Mouse (Mus musculus): ENCODE measurements around the gene Dbh.

The Dbh gene

DNA sequence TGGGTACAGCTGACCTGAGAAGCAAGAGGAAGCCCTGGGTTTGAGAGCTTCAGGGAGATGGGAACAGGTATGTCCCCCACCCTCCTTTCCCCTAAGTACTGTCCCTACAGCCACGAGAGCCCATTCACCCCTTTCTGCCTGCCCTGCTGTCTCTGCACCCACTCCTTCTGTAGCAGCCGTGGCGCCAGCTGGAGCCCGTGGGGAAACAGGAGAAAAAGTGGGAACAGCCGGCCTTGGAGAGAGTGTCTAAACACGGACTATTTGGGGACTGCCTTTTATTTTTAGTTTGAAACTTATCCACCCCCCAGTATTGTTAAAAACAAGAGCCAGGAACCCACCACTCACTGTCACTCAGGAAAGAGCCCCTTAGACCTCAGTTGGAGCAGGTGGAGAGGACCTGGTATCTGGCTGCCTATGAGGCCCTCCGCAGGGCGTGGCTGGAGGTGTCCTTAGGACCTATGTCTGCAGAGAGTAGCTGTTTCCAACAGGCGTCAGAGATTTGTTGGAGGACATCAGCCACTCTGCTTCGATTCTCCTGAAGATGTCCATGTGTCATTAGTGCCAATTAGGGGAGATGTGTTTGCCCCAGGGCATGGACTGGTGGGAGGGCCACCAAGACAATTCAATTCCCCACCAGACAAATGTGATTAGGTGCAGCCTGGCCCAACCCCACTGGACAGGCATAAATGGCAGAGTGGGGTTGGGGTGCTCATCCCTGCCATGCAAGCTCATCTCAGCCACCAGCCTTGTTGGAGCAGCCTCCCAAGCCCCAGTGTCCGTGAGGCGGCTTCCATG is at the start of gene Dbh:
Gene Dbh (plus strand): TSS at position 438 of the 795 bp plus-strand sequence.
- no peak for DNase-seq (ENCODE audit: low read depth, low spot score)

DNA sequence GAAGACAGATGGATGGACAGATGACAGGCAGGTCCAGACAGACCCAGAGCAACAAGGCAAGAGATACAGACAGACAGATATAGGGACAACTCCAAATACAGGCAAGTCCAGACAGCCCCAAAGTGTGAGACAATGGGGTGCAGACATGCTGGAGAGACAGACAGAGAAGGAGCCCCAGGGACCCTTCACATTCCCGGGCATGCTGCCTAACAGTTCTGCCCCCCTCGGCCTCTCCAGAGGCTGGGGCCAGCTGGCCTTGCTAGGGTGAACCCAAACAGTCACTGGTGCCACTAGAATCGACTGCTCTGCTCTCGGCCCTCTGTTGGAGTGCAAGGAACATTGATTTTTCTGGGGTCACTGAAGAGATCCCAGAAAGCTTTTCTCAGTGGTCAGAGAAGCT is 46.6 kb upstream of the Dbh start:
- no peak for DNase-seq (ENCODE audit: low read depth, low spot score)

DNA sequence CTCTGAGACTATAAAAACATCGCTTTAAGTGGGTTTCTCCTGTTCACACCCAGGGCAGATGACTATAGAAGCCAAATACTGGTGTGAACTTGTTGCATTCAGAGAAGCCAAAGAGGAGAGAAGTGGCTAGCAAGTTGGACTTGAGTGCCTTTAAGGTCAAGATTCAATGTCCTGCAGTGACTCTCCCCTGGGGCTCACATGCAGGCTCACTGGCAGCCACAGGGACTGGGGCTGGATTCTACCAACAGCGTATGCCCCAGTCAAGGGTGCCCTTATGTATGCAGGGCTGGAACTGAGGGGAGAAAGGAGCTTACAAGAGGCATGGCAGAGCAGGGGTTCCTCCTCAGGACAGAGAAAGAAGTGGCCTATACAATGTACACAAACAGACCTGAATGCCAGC is 45.3 kb upstream of the Dbh start:
- DNase-seq (ENCODE audit: low read depth, low spot score), result no peak

DNA sequence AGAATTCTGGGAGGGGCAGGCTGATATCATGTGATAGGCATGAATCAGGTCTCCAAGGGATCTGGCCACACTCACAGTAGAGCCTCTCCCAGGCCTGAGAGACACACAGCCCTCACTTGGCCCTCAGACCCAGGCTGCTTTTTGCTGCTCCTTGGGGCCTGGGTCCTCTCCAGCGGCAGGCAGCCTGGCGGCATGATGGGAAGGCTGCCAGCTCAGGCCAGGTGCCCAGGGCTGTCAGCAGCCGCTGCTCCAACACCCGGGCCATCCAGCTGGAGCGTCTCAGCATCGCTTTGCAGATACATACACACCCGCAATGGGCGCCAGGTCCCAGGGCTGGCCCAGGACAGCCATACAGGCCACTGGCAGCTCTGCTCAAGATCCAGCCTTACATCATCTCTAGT is 44.8 kb upstream of the Dbh start:
- no peak for DNase-seq (ENCODE audit: low read depth, low spot score)

DNA sequence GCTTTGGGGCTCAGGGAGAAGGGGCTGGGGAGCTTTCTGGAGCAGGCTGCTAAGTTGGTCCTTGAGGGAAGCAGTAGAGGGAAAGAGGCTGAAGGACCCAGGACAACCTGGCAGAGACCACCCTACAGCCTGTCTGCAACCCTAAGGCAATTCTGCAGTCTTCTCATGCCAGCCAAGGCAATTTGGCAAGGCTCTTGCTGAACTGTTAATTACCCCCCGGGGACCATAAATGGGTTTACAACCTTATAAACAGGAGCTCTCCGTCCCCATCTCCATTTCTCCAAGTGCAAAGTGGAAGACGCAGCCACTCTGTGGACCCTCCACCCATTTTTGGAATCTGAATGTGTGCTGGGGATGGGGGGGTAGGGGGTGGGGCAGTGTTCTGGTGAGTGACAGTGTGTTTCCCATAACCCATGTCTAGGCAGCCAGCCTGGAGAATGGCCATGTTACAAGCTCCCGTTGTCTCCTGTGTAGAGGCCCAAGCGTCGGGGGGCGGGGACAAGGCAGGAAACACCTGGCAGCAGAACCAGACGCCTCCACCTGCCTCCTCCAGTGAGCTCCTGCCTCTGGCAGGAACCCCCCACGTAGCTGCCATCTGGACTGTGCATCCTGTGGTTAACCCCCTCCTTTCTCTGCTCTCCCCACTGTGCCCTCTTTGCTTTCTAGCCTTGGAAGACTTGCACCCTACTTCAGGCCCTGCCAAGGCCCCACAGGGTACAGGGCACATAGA is 43.2 kb upstream of the Dbh start:
- no peak for DNase-seq (ENCODE audit: low read depth, low spot score)

DNA sequence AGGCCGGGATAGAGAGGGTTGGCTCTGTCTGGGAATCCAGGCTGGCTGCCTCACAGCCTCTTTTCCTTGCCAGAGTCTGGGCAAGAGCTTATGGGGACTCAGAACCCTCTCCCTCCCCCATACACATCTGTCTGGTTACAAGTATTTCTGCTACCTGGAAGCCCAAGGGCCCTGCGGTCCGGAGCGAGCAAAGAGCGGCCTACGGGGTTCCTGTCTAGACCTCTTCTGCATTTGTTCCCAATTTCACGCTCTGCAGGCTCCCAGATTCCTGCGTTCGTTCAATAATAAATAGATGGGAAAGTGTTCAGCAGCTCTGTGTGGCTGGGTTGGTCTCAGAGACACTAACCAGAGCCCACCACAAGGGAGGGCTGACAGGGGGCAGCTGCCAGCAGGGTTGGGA is 42.5 kb upstream of the Dbh start:
- DNase-seq (ENCODE audit: low read depth, low spot score), result no peak

DNA sequence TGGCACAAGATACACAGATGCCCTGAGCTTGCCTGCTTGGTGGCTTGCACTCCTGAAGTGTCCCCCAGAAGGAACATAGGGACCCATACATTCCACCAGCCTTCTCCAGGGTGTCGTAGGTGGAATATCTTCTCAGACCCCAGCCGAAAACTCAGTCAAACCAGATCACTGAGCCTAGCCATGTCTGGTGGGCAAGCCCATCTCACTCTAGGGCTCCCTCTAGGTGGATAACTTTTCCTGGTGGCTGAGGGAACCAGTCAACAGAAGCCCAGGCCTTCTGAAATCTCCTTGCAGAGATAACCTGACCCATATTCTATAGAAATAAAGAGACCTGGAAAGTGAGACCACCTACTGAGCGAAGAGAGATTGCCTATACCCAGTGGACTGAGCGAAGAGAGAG is 41.9 kb upstream of the Dbh start:
- no peak for DNase-seq (ENCODE audit: low read depth, low spot score)

DNA sequence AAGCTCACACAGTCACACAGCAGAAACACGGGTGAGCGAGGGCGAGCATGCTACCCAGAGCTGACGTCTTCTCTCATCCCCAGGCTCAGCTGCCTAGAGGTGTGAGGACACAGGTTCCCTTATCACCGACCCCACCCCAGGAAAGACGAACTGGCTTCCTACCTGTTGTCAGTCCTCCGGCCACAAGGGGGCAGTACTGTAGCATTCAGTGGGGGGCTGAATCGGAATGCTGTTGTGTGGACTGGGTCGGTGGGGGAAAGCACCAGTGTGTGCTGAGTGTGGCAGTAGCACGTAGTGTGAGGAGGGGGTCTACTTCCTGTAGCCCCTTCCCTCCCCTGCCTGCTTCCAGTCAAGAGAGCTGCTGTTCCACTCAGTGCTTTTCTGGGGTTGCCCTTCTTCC is 39.1 kb upstream of the Dbh start:
- peak; percentile 74 for DNase-seq (ENCODE audit: low read depth, low spot score)

DNA sequence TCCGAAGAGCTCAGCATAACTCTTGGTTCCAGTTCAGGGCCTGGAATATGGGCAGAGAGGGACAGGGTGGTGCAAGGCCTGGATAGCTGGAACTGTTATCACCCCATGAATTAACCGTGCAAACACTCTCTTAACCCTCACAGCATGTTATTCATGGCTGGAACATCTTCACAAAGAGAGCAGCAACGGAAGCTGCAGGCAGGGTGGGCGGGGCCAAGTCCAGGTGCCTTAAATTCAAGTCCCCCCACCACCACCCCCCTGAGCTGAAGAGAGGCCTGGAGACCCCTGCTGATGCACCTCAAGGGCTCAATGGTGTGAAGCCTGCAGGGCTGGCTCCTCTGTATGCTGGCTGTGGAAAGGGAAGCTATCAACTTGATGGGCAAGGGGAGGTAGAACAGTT is 38.5 kb upstream of the Dbh start:
- DNase-seq (ENCODE audit: low read depth, low spot score), result no peak

DNA sequence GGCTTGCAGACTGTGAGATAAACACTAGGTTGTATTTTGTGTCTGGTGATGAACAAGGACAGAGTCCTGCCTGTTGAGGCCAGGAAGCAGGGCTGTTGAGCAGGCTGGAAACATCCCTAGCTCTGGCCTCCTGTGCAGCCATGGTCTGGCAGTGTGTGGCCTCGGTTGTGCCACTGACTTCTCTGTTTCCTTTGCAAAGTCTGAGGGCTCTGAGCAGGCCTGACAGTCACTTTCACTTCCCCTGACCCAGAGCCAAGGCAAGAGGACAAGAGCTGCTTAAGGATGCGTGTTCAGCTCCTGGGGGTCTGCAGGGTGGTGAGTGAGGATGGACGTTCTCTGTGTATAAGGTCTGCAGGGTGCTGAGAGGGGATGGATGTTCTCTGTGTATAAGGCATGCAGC is 36.0 kb upstream of the Dbh start:
- DNase-seq (ENCODE audit: low read depth, low spot score), result no peak

DNA sequence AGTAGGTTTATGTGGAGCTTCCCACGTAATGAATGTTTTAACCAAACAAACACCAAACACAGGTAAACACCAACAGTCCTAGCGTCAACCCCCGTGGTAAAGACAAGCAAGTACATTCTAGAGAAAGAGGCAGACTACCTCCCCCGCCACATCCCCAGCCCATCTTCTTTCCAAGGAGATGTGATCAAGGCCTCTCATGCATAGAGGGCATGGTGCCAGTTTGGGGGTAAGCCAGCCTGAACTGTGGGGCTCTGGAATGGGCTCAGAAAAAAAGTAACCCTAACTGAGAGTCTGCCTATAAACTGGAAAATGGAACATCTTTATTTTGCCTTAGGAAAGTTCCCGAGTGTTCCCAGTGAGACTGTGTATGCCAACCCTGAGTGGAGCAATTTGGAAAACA is 29.1 kb upstream of the Dbh start:
- no peak for DNase-seq (ENCODE audit: low read depth, low spot score)

DNA sequence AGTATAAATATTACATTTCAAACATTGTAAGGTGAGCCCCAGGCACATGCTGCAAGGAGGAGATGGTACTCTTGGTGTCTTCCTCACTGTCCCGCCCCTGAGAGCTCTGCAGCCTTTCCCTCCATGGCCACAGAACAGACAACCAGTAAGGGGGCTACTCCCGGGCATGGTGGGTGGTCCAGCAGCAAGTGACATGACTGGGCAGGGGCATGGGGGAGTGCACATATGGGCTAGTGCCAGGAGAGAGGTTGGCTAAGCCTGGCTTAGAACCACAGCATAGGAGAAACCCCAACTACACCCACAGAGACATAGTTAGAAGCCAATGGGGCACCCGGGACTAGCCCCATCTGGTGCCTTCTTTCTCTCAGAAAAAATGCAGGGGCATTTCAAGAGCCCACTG is 28.7 kb upstream of the Dbh start:
- DNase-seq (ENCODE audit: low read depth, low spot score), result no peak

DNA sequence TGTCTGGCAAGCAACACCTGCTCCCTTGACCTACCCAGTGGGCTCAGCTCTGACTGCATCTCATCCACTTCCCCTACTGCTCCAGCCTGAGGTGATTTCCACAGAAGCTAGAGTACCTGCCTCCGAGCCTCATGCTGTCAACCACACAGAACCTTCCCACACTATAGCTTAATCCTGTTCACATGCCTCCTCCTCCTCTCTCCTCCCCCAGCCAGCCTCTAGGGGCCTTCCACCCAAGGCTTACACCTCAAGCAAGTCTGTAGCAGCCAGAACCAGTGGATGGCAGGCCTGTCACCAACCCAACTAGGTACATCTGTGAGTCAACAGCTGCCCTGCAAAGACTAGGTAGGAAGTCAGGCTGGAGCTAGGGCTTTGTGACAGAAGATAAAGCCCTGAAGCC is 28.2 kb upstream of the Dbh start:
- no peak for DNase-seq (ENCODE audit: low read depth, low spot score)

DNA sequence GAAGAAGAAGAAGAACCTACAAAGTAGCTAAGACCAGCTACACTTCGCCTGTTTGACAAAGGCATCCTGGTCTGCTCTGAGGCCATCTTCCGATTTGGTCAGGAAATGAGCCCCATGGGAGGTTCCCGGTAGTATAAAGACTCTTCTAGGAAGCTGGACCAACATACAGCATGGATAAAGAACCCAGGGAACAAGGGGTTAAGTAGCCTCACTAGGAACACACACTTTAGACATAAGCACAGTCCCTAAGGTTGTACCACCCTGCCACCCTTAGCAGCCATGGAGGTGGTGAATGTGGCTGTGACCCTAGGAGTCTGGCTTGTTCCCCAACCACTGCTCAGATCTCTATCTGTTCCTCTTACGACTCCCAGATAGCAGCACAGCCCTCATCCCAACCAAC is 26.7 kb upstream of the Dbh start:
- DNase-seq (ENCODE audit: low read depth, low spot score), result no peak

DNA sequence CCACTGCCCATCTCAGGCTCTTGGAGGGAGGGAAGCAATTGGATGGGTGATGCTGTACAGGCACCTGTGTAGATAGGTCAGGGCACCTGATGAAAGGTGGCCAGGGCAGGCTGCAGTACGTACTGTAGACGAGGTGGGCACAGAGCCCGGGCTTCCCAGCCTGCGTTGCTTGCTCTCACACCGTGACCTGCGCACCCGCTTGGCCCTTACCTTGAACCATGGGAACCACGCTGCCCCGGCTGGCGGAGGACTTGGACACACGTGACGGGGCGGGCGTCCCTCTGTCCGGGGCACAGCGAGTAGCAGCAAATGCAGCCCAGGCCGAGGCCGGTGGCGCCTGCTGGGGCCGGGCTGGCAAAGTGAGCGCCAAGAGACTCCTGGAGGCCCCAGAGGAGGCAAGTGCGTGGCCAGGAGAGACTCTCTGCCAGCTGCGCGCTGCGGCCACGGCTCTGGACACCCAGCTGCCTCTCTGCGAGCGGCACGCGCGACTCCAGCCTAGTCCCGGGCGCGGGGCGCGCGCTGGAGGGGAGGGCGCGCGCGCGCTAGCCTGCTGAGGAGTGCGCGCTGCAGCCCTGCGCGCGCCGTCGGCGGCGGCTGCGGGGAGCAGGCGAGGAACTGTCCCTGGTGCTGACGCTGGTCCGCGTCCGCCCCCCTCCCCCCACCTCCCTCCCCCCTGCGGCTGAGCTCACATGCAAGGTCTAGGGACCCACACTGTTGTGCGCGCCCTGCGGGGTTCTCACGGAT is 22.9 kb upstream of the Dbh start, which contains the start of gene Fam163b:
Gene Fam163b (minus strand): TSS at position 542 of the 744 bp plus-strand sequence.
- peak; percentile 88 for DNase-seq (ENCODE audit: low read depth, low spot score)

DNA sequence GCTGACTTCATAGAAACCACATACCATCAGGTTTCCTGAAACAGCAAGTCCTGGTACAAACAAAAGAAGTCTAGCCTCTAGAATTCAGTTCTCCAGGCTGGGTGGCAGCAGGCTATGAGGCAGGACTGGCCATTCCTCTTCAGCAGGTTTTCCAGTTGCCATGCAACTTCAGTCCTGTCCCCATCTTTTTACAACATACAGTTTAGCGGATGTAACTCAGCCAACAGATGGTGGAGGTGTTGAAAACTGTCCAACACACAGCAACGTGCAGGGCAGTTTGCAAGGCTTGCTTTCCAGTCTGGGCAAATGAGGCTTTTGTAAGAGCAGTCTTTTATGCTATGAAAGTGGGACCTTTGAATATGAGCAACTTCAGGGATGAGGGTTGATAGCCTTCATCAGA is 20.1 kb upstream of the Dbh start:
- no peak for DNase-seq (ENCODE audit: low read depth, low spot score)

DNA sequence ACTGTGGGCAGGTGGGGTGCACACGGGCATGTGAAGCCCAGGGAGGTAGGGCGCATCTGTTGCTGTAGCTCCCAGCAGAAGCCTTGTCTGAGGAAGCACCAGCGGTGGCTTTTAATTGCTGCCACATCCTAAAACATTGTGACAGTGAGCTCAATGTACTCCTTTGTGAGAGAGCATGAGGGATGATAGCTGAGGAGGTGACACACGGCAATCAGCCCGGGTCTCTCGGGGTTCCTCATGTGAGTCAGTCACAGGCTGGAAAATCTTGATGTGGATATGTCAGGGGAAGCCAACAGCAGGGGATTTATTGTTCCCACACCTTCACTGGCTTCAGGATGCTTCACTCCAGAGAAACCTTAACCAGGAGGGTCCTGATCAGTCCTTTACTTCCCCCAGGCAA is 18.2 kb upstream of the Dbh start:
- DNase-seq (ENCODE audit: low read depth, low spot score), result no peak

DNA sequence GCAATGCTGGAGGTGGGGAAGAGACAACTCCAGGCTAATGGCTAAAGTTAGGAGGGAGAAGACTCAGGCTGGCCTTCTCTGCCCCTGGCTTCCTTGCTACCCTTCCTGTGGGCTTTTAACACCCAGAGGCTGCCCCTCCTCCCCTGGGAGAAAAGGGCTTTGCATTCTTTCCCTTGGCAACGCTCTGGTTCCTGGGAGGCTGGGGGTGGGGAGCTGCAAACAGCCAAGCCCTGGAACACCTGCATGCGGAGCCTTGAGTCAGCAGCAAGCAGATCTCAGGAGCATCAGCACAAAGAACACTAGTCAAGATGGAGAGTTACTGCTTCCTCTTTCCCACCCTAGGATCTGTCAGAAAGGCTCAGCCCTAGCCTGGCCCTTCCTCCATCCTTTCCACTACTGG is 15.6 kb upstream of the Dbh start:
- DNase-seq (ENCODE audit: low read depth, low spot score), result no peak

DNA sequence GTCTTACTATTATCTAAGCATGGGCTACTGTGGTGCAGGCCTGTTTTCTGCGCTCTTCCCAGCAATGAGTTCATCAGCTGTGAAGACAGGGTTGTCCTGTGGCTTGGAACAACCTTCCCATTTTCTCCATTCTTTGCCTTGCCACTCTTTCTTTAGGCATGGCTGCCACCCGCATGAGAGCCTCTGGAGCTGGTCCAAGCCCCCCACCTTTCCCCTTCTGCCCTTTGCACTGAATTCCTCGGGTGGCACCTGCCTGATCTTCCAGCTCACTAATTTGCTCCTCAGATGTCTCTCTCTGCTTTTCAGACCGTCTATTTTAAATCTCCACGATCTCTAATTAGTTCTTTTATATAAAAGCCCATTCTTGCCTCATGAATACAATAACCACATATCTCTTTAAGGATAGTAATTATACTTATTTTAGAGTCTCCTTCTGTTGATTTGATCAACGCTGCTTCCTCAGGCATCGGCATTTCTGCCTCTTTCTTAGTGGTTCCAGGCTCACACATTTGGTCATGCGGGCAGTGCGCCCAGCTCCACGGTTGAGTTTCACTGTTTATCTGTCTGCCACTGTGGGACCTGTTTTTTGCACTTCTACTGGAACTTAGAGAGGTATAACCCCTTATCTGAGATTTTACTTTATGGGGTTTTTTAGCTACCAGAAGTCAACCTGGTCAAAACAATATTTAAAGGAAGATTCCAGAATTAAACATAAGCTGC is 10.4 kb upstream of the Dbh start:
- no peak for DNase-seq (ENCODE audit: low read depth, low spot score)

DNA sequence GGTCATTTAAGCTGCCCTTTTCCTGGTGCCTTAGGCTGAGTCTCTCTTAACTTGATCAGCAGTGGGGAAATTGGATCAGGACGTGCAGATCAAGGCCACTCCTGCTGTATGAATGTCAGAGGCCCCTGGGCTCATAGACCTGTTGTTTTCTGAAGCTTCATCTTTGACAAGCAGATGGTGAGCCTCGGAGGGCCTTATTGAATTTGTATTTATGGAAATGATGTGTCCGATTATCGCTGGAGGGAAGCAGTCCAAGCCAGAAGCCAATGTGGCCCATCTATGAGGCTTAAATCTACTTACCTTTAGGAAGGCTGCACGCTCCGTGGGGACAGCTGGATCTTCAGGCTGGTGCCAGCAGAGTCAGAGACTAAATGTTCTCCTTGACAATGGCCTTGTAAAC is 8.4 kb upstream of the Dbh start:
- no peak for DNase-seq (ENCODE audit: low read depth, low spot score)

DNA sequence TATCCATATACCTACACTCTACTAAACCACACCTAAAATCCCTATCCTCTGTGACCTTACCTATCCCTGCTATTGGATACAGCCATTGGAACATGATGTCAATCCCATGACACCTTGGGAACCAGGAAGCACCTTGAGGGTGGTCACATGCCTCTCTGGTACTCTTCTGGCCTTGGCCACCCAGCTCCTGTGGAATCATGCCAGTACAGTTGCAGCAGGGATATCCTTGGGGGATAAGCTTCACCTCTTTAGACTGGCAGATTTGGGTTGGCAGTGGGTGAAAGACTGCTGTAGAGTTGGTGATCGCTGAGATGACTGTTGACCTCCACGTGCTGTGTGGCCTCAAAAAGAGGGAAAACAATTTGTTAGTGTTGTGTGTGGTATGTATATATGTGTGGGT is 3.5 kb upstream of the Dbh start:
- no peak for DNase-seq (ENCODE audit: low read depth, low spot score)

DNA sequence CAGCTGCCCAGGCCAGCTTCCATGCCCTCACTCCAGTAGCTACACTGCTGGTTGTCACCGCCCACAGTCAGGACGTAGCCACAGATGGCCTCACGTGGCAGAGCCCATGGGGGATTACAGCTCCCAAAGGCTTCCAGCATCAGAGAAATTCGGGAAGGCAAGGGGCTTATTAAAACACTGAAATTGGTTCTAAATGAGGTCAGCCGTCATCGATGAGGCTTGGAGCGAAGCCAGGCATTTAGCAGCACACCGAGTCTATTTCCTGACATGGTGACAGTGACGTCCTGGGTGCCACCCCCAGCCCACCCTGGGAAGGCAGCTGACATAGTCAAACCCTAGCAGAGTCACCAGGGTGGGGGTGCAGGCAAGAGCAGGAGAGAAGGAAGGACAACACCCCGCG is 2.4 kb upstream of the Dbh start:
- no peak for DNase-seq (ENCODE audit: low read depth, low spot score)
